Mouse (Mus musculus): ENCODE measurements around the gene Rbm20. TPM values are rescaled to one million over a fixed set of nuclear protein-coding genes. Genes with fewer than 3 reads are reported as not detected.
A peak's percentile ranks its signal among the peaks of the same experiment; 100 is the strongest.

The Rbm20 gene
- polyA plus RNA-seq (2015; fragmentation: Nextera tagmentation; extraction: Ambion mirVana) = 4.0 and 4.9 TPM in 2 replicates

GRCm38 (mm10) chr19:53676718-53677634 is at the start of gene Rbm20:
Gene Rbm20 (plus strand): TSS chr19:53677306.
- peak within 1 kb of the TSS; percentile 99 for H3K4me2 ChIP-seq
- peak within 1 kb of the TSS; percentile 58 for H3K4me3 ChIP-seq
- peak within 1 kb of the TSS; percentile 44; the same call in 1 of the 2 replicates for H3K9ac ChIP-seq
- H3K27me3 ChIP-seq = peaks cover 73% of the 10 kb centered on the region
- ATAC-seq (ENCODE audit: insufficient number of reproducible peaks, low FRiP score, low TSS enrichment, low read depth) = peak; percentile 76
- no peaks in the 10 kb centered on the region for H3K9me3 ChIP-seq
- H3K27ac ChIP-seq = no peak within 1 kb of the TSS
- peaks cover 15% of the 10 kb centered on the region for H3K4me1 ChIP-seq
- H3K36me3 ChIP-seq = no peaks in the 10 kb centered on the region
- under 1% methylated on average over 80 of the region's 82 CpGs for WGBS

- Histone ChIP-seq H3K27me3 (no peaks in the 10 kb centered on the region), H3K36me3 (peaks cover 75% of the 10 kb centered on the region), H3K4me3 (no peak overlapping the region), H3K27ac (no peak overlapping the region), H3K9me3 (no peaks in the 10 kb centered on the region), H3K4me2 (no peak overlapping the region), H3K4me1 (no peaks in the 10 kb centered on the region), H3K9ac (no peak overlapping the region)
- ATAC-seq (ENCODE audit: insufficient number of reproducible peaks, low FRiP score, low TSS enrichment, low read depth) = no peak
- 94% methylated on average over 2 of the region's 2 CpGs for WGBS
These were observed 39.1 kb upstream of the Rbm20 start for GRCm38 (mm10) chr19:53638041-53638440.

GRCm38 (mm10) chr19:53638727-53639126 is 38.4 kb upstream of the Rbm20 start:
- no peak overlapping the region for H3K4me3 ChIP-seq
- H3K4me2 ChIP-seq = no peak overlapping the region
- H3K27me3 ChIP-seq = no peaks in the 10 kb centered on the region
- no peaks in the 10 kb centered on the region for H3K9me3 ChIP-seq
- H3K9ac ChIP-seq = no peak overlapping the region
- no peak overlapping the region for H3K27ac ChIP-seq
- WGBS = 90% methylated on average over 8 of the region's 8 CpGs
- peaks cover 75% of the 10 kb centered on the region for H3K36me3 ChIP-seq
- no peak for ATAC-seq (ENCODE audit: insufficient number of reproducible peaks, low FRiP score, low TSS enrichment, low read depth)
- H3K4me1 ChIP-seq = no peaks in the 10 kb centered on the region

- Histone ChIP-seq H3K27ac (no peak overlapping the region), H3K36me3 (peaks cover 63% of the 10 kb centered on the region), H3K4me2 (no peak overlapping the region), H3K9ac (no peak overlapping the region), H3K4me3 (no peak overlapping the region), H3K27me3 (no peaks in the 10 kb centered on the region), H3K4me1 (peaks cover 3% of the 10 kb centered on the region), H3K9me3 (no peaks in the 10 kb centered on the region)
- ATAC-seq (ENCODE audit: insufficient number of reproducible peaks, low FRiP score, low TSS enrichment, low read depth) = no peak
- 91% methylated on average over 9 of the region's 9 CpGs for WGBS
These were observed 33.0 kb upstream of the Rbm20 start for GRCm38 (mm10) chr19:53644020-53644595.

- 77% methylated on average over 9 of the region's 9 CpGs for WGBS
- H3K4me2 ChIP-seq = no peak overlapping the region
- no peak overlapping the region for H3K27ac ChIP-seq
- peaks cover 43% of the 10 kb centered on the region for H3K36me3 ChIP-seq
- 0 out of 2 replicates have a peak, but pooled peaks cover 7% of the 10 kb centered on the region for H3K27me3 ChIP-seq
- H3K9me3 ChIP-seq = no peaks in the 10 kb centered on the region
- peaks cover 13% of the 10 kb centered on the region for H3K4me1 ChIP-seq
- no peak overlapping the region for H3K9ac ChIP-seq
- H3K4me3 ChIP-seq = no peak overlapping the region
- ATAC-seq (ENCODE audit: insufficient number of reproducible peaks, low FRiP score, low TSS enrichment, low read depth) = no peak
These were observed 29.8 kb upstream of the Rbm20 start for GRCm38 (mm10) chr19:53647301-53647700.

DNA sequence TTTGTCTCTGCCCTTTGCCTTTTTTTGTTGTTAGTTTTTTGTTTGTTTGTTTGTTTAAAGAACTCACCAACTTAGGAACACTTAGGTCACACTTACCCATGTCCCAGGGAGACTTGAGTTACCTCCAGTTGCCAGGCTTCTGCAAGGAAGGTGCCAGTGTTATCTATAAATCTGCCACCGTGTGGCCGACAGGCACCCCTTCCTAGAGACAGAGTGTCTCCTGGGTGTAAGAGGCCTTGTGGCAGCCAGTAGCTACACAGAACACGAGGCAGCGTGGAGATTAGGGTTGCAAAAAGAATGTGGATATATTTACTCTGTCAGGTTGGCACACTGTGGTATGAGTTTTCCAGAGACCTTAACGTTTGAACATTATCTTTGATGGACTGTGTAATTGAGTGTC is 29.1 kb upstream of the Rbm20 start:
- Histone ChIP-seq H3K9me3 (no peaks in the 10 kb centered on the region), H3K9ac (no peak overlapping the region), H3K27ac (no peak overlapping the region), H3K4me1 (peaks cover 20% of the 10 kb centered on the region), H3K27me3 (0 out of 2 replicates have a peak, but pooled peaks cover 7% of the 10 kb centered on the region), H3K4me3 (no peak overlapping the region), H3K36me3 (peaks cover 41% of the 10 kb centered on the region), H3K4me2 (no peak overlapping the region)
- no peak for ATAC-seq (ENCODE audit: insufficient number of reproducible peaks, low FRiP score, low TSS enrichment, low read depth)
- 30% methylated on average over 5 of the region's 5 CpGs for WGBS

DNA sequence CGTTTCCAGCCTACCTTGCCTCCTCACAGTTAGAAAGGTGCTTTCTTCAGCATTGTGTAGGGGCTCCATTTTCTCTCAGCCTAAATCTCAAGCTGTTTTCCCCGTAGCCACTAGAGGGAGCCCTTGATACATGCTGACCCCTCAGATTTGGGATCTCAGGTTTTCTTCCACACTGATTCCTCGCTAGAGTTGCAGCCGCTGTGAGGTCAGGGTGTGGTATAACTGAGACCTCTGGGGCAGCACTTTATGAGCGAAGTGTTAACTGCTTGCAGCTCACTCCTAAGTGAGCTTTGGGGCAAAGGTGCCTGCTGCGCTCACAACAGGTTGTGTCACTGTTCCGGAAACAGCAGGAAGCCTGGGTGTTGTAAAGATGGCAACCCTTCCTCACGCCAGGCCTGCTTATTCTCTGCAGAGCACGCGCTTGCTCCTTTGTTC is 28.3 kb upstream of the Rbm20 start:
- peak; percentile 27; the same call in 1 of the 2 replicates for ATAC-seq (ENCODE audit: insufficient number of reproducible peaks, low FRiP score, low TSS enrichment, low read depth)
- H3K4me1 ChIP-seq = peaks cover 25% of the 10 kb centered on the region
- H3K27me3 ChIP-seq = 0 out of 2 replicates have a peak, but pooled peaks cover 7% of the 10 kb centered on the region
- H3K9me3 ChIP-seq = no peaks in the 10 kb centered on the region
- no peak overlapping the region for H3K27ac ChIP-seq
- no peak overlapping the region for H3K9ac ChIP-seq
- peak overlapping the region; percentile 34 for H3K4me2 ChIP-seq
- WGBS = 21% methylated on average over 10 of the region's 10 CpGs
- H3K36me3 ChIP-seq = peaks cover 34% of the 10 kb centered on the region
- no peak overlapping the region; the same call in 1 of the 2 replicates for H3K4me3 ChIP-seq

DNA sequence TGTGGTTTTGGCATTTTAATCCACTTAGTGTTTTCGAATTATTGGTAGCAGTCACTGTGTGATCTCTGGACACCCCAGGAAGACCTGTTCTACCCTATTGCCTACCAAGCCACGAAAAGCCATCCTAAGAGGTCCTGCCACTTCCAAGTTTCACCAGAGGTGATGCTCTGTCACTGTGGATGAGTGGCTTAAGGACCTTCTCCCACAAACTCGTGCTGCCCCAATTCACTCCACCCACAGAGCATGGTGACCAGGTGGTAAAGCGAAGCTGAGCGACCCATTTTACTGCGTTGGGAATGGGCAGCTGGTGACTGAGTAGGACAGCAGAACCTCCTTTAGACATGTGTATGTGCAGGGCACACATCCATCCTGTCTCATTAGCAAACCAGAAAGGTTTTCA is 27.7 kb upstream of the Rbm20 start:
- peaks cover 31% of the 10 kb centered on the region for H3K4me1 ChIP-seq
- H3K36me3 ChIP-seq = peaks cover 32% of the 10 kb centered on the region
- no peak for ATAC-seq (ENCODE audit: insufficient number of reproducible peaks, low FRiP score, low TSS enrichment, low read depth)
- H3K27me3 ChIP-seq = 0 out of 2 replicates have a peak, but pooled peaks cover 7% of the 10 kb centered on the region
- no peaks in the 10 kb centered on the region for H3K9me3 ChIP-seq
- WGBS = 68% methylated on average over 6 of the region's 6 CpGs
- no peak overlapping the region for H3K9ac ChIP-seq
- H3K4me3 ChIP-seq = no peak overlapping the region
- no peak overlapping the region for H3K27ac ChIP-seq
- no peak overlapping the region for H3K4me2 ChIP-seq

- Histone ChIP-seq H3K4me1 (peaks cover 35% of the 10 kb centered on the region), H3K36me3 (peaks cover 29% of the 10 kb centered on the region), H3K9ac (no peak overlapping the region), H3K4me3 (no peak overlapping the region), H3K4me2 (no peak overlapping the region), H3K27ac (no peak overlapping the region), H3K27me3 (0 out of 2 replicates have a peak, but pooled peaks cover 7% of the 10 kb centered on the region), H3K9me3 (no peaks in the 10 kb centered on the region)
- WGBS = 60% methylated on average over 5 of the region's 5 CpGs
- ATAC-seq (ENCODE audit: insufficient number of reproducible peaks, low FRiP score, low TSS enrichment, low read depth) = no peak
These were observed 27.3 kb upstream of the Rbm20 start for GRCm38 (mm10) chr19:53649802-53650201.

GRCm38 (mm10) chr19:53650921-53651320 is 26.2 kb upstream of the Rbm20 start:
- H3K36me3 ChIP-seq = peaks cover 20% of the 10 kb centered on the region
- H3K27me3 ChIP-seq = 0 out of 2 replicates have a peak, but pooled peaks cover 7% of the 10 kb centered on the region
- H3K4me2 ChIP-seq = no peak overlapping the region
- no peaks in the 10 kb centered on the region for H3K9me3 ChIP-seq
- peaks cover 36% of the 10 kb centered on the region for H3K4me1 ChIP-seq
- H3K4me3 ChIP-seq = no peak overlapping the region
- WGBS = 86% methylated on average over 7 of the region's 7 CpGs
- ATAC-seq (ENCODE audit: insufficient number of reproducible peaks, low FRiP score, low TSS enrichment, low read depth) = no peak
- no peak overlapping the region for H3K9ac ChIP-seq
- H3K27ac ChIP-seq = no peak overlapping the region

GRCm38 (mm10) chr19:53652267-53652666 is 24.8 kb upstream of the Rbm20 start:
- 68% methylated on average over 9 of the region's 9 CpGs for WGBS
- H3K27me3 ChIP-seq = 0 out of 2 replicates have a peak, but pooled peaks cover 7% of the 10 kb centered on the region
- H3K4me3 ChIP-seq = no peak overlapping the region
- no peak overlapping the region for H3K4me2 ChIP-seq
- ATAC-seq (ENCODE audit: insufficient number of reproducible peaks, low FRiP score, low TSS enrichment, low read depth) = no peak
- no peaks in the 10 kb centered on the region for H3K9me3 ChIP-seq
- peaks cover 36% of the 10 kb centered on the region for H3K4me1 ChIP-seq
- peaks cover 8% of the 10 kb centered on the region for H3K36me3 ChIP-seq
- no peak overlapping the region for H3K9ac ChIP-seq
- no peak overlapping the region for H3K27ac ChIP-seq

Measured in limb, embryonic 15.5 days (tissue).